Mouse (Mus musculus): Measurements from ENCODE around the gene Rnf19b. TPM values are rescaled to one million over a fixed set of nuclear protein-coding genes. Genes with fewer than 3 reads are reported as not detected.
A peak's percentile ranks its signal among the peaks of the same experiment; 100 is the strongest.

Gene Rnf19b
- polyA plus RNA-seq, 1 experiment from 2014 or later: 9.0 TPM

GRCm38 (mm10) chr4:129108624-129109023, 50.6 kb downstream of the Rnf19b start:
- no peak overlapping the region for H3K27ac ChIP-seq (replicated peaks; ENCODE audit: low read depth, low read length)
- 89% methylated on average over 7 of the region's 7 CpGs for WGBS
- H3K4me2 ChIP-seq (ENCODE audit: low read depth, low read length): no peak overlapping the region
- no peak overlapping the region for H3K9ac ChIP-seq (replicated peaks; ENCODE audit: low read length)
- H3K36me3 ChIP-seq (replicated peaks; ENCODE audit: control insufficient read depth, insufficient read depth, low read depth, low read length): no peaks in the 10 kb centered on the region
- H3K4me1 ChIP-seq (ENCODE audit: control insufficient read depth, insufficient read depth, low read length): peaks cover 4% of the 10 kb centered on the region
- no peak for ATAC-seq (replicated peaks; ENCODE audit: insufficient number of reproducible peaks, low FRiP score, low TSS enrichment, low read depth)
- H3K27me3 ChIP-seq (ENCODE audit: control insufficient read depth, insufficient read depth, low read length): peaks cover 21% of the 10 kb centered on the region
- no peak for DNase-seq (ENCODE audit: low spot score)
- no peak overlapping the region for H3K4me3 ChIP-seq (ENCODE audit: low read depth, low read length)
- no peaks in the 10 kb centered on the region for H3K9me3 ChIP-seq (replicated peaks; ENCODE audit: control insufficient read depth, low read length)

DNA sequence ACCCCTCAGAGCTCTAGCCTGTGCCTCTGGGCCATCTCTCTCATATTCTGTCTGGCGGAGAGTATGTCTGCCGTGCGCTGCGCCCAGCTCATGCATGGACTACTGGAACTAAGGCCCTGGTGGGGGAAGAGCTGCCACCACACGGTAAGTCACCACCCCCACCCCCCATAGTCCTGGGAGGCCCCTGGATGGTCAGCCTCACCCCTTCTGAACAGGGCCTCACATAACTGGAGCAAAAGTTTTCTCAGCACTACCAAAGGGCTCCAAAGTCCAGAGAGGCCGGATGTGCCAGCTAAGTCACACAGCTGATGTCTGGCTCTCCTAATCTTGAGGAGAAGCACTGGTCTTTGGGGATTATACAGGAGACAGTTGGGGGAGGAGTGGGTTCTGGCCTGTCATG, 52.7 kb downstream of the Rnf19b start:
- ATAC-seq (replicated peaks; ENCODE audit: insufficient number of reproducible peaks, low FRiP score, low TSS enrichment, low read depth): no peak
- Histone ChIP-seq H3K27me3 (ENCODE audit: control insufficient read depth, insufficient read depth, low read length) (peaks cover 4% of the 10 kb centered on the region), H3K9me3 (replicated peaks; ENCODE audit: control insufficient read depth, low read length) (no peaks in the 10 kb centered on the region), H3K27ac (replicated peaks; ENCODE audit: low read depth, low read length) (no peak overlapping the region), H3K4me1 (ENCODE audit: control insufficient read depth, insufficient read depth, low read length) (no peaks in the 10 kb centered on the region), H3K4me2 (ENCODE audit: low read depth, low read length) (no peak overlapping the region), H3K36me3 (replicated peaks; ENCODE audit: control insufficient read depth, insufficient read depth, low read depth, low read length) (no peaks in the 10 kb centered on the region), H3K4me3 (ENCODE audit: low read depth, low read length) (no peak overlapping the region), H3K9ac (replicated peaks; ENCODE audit: low read length) (no peak overlapping the region)
- no peak for DNase-seq (ENCODE audit: low spot score)
- 88% methylated on average over 6 of the region's 6 CpGs for WGBS

DNA sequence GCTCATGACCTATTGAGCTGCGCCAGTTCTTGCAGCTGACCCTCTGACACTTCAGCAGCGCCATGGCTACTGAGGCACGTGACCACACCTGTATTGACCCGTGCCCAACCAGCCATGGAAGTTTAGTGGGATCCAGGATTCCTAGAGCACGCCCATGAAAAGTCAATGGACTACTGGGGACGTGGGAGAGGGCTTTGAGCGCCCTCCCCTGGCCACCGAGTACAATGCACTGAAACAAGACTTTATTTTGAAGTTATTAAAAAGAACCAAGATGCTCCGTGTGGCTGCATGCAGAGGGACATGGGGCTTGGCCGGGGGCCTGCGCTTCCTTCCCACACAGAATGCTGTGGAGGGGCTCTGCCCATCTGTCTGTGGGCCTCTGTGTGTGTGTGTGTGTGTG, 53.3 kb downstream of the Rnf19b start:
- Histone ChIP-seq H3K4me1 (ENCODE audit: control insufficient read depth, insufficient read depth, low read length) (no peaks in the 10 kb centered on the region), H3K4me3 (ENCODE audit: low read depth, low read length) (no peak overlapping the region), H3K9me3 (replicated peaks; ENCODE audit: control insufficient read depth, low read length) (no peaks in the 10 kb centered on the region), H3K27ac (replicated peaks; ENCODE audit: low read depth, low read length) (no peak overlapping the region), H3K4me2 (ENCODE audit: low read depth, low read length) (no peak overlapping the region), H3K9ac (replicated peaks; ENCODE audit: low read length) (no peak overlapping the region), H3K27me3 (ENCODE audit: control insufficient read depth, insufficient read depth, low read length) (no peaks in the 10 kb centered on the region; the same call in 1 of the 2 replicates), H3K36me3 (replicated peaks; ENCODE audit: control insufficient read depth, insufficient read depth, low read depth, low read length) (no peaks in the 10 kb centered on the region)
- WGBS: 60% methylated on average over 11 of the region's 11 CpGs
- DNase-seq (ENCODE audit: low spot score): no peak
- ATAC-seq (replicated peaks; ENCODE audit: insufficient number of reproducible peaks, low FRiP score, low TSS enrichment, low read depth): no peak

DNA sequence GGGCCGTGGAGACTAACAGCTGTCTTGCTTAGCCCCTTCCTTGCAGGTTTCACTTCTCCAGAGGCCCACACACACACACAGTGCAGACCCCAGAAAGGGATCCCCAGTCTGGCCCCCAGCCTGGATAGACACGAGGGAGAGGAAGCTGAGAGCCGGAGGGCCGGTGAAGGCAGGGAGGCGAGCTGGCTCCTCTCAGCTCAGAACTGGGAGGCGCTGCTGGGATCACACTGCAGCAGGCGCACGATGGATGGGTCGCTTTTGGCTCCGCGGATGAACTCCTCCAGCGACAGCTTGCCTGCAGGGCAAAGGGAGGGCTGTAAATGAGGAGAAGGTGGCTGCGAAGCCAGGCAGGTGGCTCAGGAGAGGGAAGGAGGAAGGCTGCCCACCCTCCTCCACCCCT, 54.2 kb downstream of the Rnf19b start:
- no peak for ATAC-seq (replicated peaks; ENCODE audit: insufficient number of reproducible peaks, low FRiP score, low TSS enrichment, low read depth)
- Histone ChIP-seq H3K36me3 (replicated peaks; ENCODE audit: control insufficient read depth, insufficient read depth, low read depth, low read length) (no peaks in the 10 kb centered on the region), H3K4me1 (ENCODE audit: control insufficient read depth, insufficient read depth, low read length) (no peaks in the 10 kb centered on the region), H3K9me3 (replicated peaks; ENCODE audit: control insufficient read depth, low read length) (no peaks in the 10 kb centered on the region), H3K4me3 (ENCODE audit: low read depth, low read length) (no peak overlapping the region), H3K27me3 (ENCODE audit: control insufficient read depth, insufficient read depth, low read length) (no peaks in the 10 kb centered on the region; the same call in 1 of the 2 replicates), H3K27ac (replicated peaks; ENCODE audit: low read depth, low read length) (no peak overlapping the region), H3K9ac (replicated peaks; ENCODE audit: low read length) (no peak overlapping the region), H3K4me2 (ENCODE audit: low read depth, low read length) (no peak overlapping the region)
- no peak for DNase-seq (ENCODE audit: low spot score)
- WGBS: 59% methylated on average over 13 of the region's 13 CpGs

- Histone ChIP-seq H3K9me3 (replicated peaks; ENCODE audit: control insufficient read depth, low read length) (no peaks in the 10 kb centered on the region), H3K27me3 (ENCODE audit: control insufficient read depth, insufficient read depth, low read length) (no peaks in the 10 kb centered on the region; the same call in 1 of the 2 replicates), H3K4me3 (ENCODE audit: low read depth, low read length) (no peak overlapping the region), H3K4me1 (ENCODE audit: control insufficient read depth, insufficient read depth, low read length) (no peaks in the 10 kb centered on the region), H3K36me3 (replicated peaks; ENCODE audit: control insufficient read depth, insufficient read depth, low read depth, low read length) (no peaks in the 10 kb centered on the region), H3K27ac (replicated peaks; ENCODE audit: low read depth, low read length) (no peak overlapping the region), H3K4me2 (ENCODE audit: low read depth, low read length) (no peak overlapping the region), H3K9ac (replicated peaks; ENCODE audit: low read length) (no peak overlapping the region)
- 34% methylated on average over 28 of the region's 28 CpGs for WGBS
- DNase-seq (ENCODE audit: low spot score) (peak; percentile 84), ATAC-seq (replicated peaks; ENCODE audit: insufficient number of reproducible peaks, low FRiP score, low TSS enrichment, low read depth) (peak; percentile 85)
Measured at GRCm38 (mm10) chr4:129113083-129113988, 55.3 kb downstream of the Rnf19b start.

- Histone ChIP-seq H3K36me3 (replicated peaks; ENCODE audit: control insufficient read depth, insufficient read depth, low read depth, low read length) (no peaks in the 10 kb centered on the region), H3K9ac (replicated peaks; ENCODE audit: low read length) (no peak overlapping the region), H3K4me2 (ENCODE audit: low read depth, low read length) (no peak overlapping the region), H3K27ac (replicated peaks; ENCODE audit: low read depth, low read length) (no peak overlapping the region), H3K9me3 (replicated peaks; ENCODE audit: control insufficient read depth, low read length) (no peaks in the 10 kb centered on the region), H3K27me3 (ENCODE audit: control insufficient read depth, insufficient read depth, low read length) (peaks cover 14% of the 10 kb centered on the region), H3K4me3 (ENCODE audit: low read depth, low read length) (no peak overlapping the region), H3K4me1 (ENCODE audit: control insufficient read depth, insufficient read depth, low read length) (peaks cover 6% of the 10 kb centered on the region)
- DNase-seq (ENCODE audit: low spot score) (no peak), ATAC-seq (replicated peaks; ENCODE audit: insufficient number of reproducible peaks, low FRiP score, low TSS enrichment, low read depth) (no peak)
- WGBS: 93% methylated on average over 8 of the region's 8 CpGs
Measured at GRCm38 (mm10) chr4:129116703-129117102, 58.6 kb downstream of the Rnf19b start.

GRCm38 (mm10) chr4:129117720-129118510, 59.8 kb downstream of the Rnf19b start:
- Histone ChIP-seq H3K36me3 (replicated peaks; ENCODE audit: control insufficient read depth, insufficient read depth, low read depth, low read length) (no peaks in the 10 kb centered on the region), H3K4me3 (ENCODE audit: low read depth, low read length) (no peak overlapping the region), H3K4me1 (ENCODE audit: control insufficient read depth, insufficient read depth, low read length) (peaks cover 7% of the 10 kb centered on the region), H3K27me3 (ENCODE audit: control insufficient read depth, insufficient read depth, low read length) (peaks cover 20% of the 10 kb centered on the region), H3K27ac (replicated peaks; ENCODE audit: low read depth, low read length) (no peak overlapping the region), H3K9ac (replicated peaks; ENCODE audit: low read length) (no peak overlapping the region), H3K4me2 (ENCODE audit: low read depth, low read length) (no peak overlapping the region), H3K9me3 (replicated peaks; ENCODE audit: control insufficient read depth, low read length) (no peaks in the 10 kb centered on the region)
- 85% methylated on average over 14 of the region's 14 CpGs for WGBS
- ATAC-seq (replicated peaks; ENCODE audit: insufficient number of reproducible peaks, low FRiP score, low TSS enrichment, low read depth) (no peak), DNase-seq (ENCODE audit: low spot score) (no peak)

DNA sequence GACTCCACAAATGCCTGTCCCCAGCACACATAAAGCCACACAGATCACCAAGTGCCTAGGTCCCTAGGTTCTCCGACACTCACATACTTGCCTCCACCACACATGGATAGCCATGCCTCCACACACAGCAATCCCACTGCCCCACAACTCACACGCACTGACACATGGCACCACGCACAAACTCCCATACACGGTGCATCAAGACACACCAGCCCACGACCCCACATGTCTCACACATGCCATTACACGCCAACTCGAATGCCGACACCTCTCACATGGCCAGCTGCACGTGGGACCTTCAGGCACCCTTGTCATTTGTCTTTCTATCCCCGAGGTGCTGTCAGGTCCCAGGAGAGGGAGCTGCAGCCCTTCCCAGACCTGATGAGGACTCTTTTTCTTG, 61.6 kb downstream of the Rnf19b start:
- peaks cover 7% of the 10 kb centered on the region for H3K4me1 ChIP-seq (ENCODE audit: control insufficient read depth, insufficient read depth, low read length)
- H3K36me3 ChIP-seq (replicated peaks; ENCODE audit: control insufficient read depth, insufficient read depth, low read depth, low read length): no peaks in the 10 kb centered on the region
- H3K4me3 ChIP-seq (ENCODE audit: low read depth, low read length): no peak overlapping the region
- DNase-seq (ENCODE audit: low spot score): no peak
- peaks cover 20% of the 10 kb centered on the region for H3K27me3 ChIP-seq (ENCODE audit: control insufficient read depth, insufficient read depth, low read length)
- H3K4me2 ChIP-seq (ENCODE audit: low read depth, low read length): no peak overlapping the region
- no peaks in the 10 kb centered on the region for H3K9me3 ChIP-seq (replicated peaks; ENCODE audit: control insufficient read depth, low read length)
- no peak overlapping the region for H3K9ac ChIP-seq (replicated peaks; ENCODE audit: low read length)
- no peak for ATAC-seq (replicated peaks; ENCODE audit: insufficient number of reproducible peaks, low FRiP score, low TSS enrichment, low read depth)
- H3K27ac ChIP-seq (replicated peaks; ENCODE audit: low read depth, low read length): no peak overlapping the region
- 75% methylated on average over 10 of the region's 10 CpGs for WGBS

All from embryonic facial prominence, embryonic 11.5 days (tissue).